Mouse (Mus musculus): Measurements from ENCODE around the gene Tbc1d24.

Gene Tbc1d24

GRCm38 (mm10) chr17:24210591-24210990 is 5.2 kb upstream of the Tbc1d24 start:
- DNase-seq (ENCODE audit: low read depth, low spot score): no peak

- DNase-seq (ENCODE audit: low read depth, low spot score): no peak
Observed at GRCm38 (mm10) chr17:24209916-24210240, 4.5 kb upstream of the Tbc1d24 start.

DNA sequence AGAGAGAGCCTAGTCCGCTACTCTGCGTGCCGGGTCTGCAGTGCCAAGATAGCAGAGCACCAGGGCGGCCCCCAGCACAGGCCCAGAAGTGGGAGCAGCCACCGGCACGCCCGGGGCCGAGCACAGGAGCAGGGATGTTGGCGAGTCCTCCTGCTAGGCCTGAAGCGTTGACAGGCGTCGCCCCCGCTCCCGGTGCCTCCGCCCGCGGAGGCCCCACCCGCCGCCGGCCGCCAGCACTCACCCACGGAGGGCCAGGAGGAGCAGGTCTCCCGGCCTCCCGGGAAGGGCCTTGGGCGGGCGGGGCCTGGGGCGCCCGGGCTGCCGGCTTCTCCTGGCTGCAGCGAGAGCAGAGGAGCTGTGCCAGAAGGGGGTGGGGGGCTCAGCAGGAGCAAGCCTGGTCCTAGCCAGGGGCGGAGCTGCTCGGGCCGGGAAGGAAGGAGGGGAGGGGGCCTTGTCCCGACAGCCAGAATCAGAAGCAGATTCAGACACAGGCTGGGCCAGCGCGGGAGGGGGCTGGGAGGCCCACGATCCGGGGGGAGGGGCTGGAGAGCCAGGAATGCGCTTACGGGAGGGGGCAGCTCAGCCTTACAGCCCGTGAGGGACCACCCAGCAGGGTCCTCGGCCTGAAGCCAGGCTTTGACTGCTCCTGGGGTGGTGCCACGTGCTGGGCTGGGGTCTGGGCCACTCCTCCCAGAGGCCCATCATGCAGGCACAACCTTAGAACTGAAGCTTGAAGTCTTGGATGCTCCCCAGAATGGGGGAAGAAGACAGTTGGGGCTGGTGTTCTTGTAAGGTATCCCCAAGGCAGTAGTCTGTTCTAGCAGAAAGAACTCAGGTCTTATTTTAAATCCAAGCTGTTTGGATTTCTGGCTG is 3.9 kb upstream of the Tbc1d24 start, which contains the start of gene Ntn3:
TSS of gene Ntn3 (minus strand) at position 489 of the 873 bp plus-strand sequence.
- DNase-seq (ENCODE audit: low read depth, low spot score): no peak

DNA sequence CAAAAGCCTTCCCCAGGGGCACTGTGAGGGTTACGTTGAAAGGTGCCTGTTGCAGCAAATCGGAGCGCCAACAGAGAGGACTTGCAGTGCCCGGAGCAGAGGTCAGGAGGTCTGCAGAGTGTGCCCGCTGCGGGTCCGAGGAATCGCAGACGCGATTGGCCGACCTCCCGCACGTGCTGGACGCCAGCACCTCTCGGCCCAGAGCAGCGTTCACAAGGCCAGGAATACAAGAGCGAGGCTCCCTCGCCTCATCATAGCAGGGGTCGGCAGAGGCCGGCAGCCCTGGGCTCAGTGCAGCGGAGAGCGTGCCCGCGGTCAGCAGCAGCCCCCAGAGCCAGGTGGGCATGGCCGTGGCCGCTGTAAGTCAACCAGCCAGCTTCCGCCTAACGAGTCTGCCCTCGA is 3.3 kb upstream of the Tbc1d24 start:
- no peak for DNase-seq (ENCODE audit: low read depth, low spot score)

DNA sequence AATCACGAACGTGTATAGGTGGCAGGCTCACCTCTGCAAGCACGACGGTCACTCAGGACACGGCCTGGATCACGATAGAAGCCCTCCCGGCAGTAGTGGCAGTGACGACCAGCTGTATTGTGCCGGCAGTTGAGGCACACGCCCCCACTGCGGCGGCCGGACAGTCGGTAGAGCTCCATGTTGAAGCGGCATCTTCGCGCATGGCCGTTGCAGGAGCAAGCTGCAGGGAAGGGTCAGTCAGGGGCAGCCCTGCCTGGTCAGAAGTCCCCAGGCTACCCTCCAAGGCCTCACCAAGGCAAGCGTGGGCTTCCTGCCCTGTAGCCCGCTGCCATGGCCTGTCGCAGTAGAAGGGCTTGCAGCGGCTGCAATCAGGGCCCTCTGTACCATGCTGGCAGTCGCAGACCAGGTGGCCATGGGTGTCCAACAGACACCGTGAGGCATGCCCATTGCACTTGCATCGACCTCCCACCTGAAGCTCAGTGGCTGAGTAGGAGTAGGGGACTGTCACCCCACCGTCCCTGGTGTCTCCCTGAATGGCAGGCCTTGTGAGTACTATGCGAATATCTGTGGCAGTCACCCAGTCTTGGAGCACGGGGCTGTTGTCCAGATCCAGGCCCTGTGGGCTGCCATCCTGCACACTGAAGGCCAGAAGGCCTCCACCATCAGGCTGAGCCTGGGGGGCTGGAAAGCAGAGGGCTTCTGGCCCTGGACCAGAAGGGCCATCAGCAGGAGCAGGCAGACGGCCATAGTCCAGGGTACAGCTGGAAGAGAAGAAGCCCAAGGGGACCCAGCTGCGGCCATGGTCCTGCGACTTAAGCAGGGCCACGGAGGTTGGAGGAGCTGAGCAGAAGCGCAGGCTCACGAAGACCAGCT is 2.6 kb upstream of the Tbc1d24 start:
- no peak for DNase-seq (ENCODE audit: low read depth, low spot score)

- DNase-seq (ENCODE audit: low read depth, low spot score): no peak
Observed at GRCm38 (mm10) chr17:24206451-24207351, 1.3 kb upstream of the Tbc1d24 start.

- no peak for DNase-seq (ENCODE audit: low read depth, low spot score)
Observed at GRCm38 (mm10) chr17:24205908-24206361, 573 bp upstream of the Tbc1d24 start.

DNA sequence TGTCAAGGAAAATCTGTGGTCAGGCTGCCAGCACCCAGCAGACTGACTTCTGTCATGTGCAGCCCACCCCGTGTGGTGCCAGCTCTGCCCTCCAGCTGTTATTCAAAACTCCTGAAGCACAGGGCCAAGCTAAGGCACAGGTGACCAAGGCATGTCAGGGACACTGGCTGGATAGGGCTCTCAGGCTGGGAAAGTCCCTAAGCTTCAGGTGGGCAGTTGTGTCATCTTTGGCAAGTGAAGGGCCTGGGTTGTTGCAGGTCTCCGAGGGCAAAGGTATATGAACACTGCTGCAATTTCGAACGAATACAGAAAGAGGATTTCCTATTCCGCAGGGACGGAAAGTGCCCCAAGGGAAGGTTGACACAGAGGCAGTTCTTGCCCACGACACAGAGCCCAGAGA is 516 bp downstream of the Tbc1d24 start:
- DNase-seq (ENCODE audit: low read depth, low spot score): no peak

GRCm38 (mm10) chr17:24203611-24204534 is 1.5 kb downstream of the Tbc1d24 start:
- no peak for DNase-seq (ENCODE audit: low read depth, low spot score)

GRCm38 (mm10) chr17:24203068-24203467 is 2.3 kb downstream of the Tbc1d24 start:
- DNase-seq (ENCODE audit: low read depth, low spot score): no peak

GRCm38 (mm10) chr17:24201092-24201491 is 4.3 kb downstream of the Tbc1d24 start:
- DNase-seq (ENCODE audit: low read depth, low spot score): no peak

- DNase-seq (ENCODE audit: low read depth, low spot score): no peak
Observed at GRCm38 (mm10) chr17:24199741-24200140, 5.6 kb downstream of the Tbc1d24 start.

- DNase-seq (ENCODE audit: low read depth, low spot score): no peak
Observed at GRCm38 (mm10) chr17:24199252-24199651, 6.1 kb downstream of the Tbc1d24 start.

- DNase-seq (ENCODE audit: low read depth, low spot score): no peak
Observed at GRCm38 (mm10) chr17:24197032-24197824, 8.1 kb downstream of the Tbc1d24 start.

DNA sequence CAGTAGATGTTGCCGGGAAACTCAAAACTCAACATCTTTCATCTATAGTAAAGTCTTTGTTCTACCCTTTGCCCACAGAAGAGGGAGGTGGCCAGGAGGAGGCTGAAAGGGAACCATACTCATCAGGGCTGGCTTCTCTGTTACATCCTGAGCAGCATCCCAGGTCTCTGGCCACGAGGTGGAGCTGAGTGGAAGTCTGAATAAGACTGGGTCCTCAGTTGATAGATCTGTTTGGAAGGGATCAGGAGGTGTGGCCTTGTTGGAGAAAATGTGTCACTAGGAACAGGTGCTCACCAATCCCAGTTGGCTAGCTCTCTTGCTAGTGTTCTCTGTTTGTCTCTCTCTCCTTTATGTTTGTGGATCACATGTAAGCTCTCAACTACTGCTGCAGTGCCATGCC is 10.0 kb downstream of the Tbc1d24 start:
- DNase-seq (ENCODE audit: low read depth, low spot score): no peak

GRCm38 (mm10) chr17:24193769-24194168 is 11.6 kb downstream of the Tbc1d24 start:
- no peak for DNase-seq (ENCODE audit: low read depth, low spot score)

GRCm38 (mm10) chr17:24193268-24193667 is 12.1 kb downstream of the Tbc1d24 start:
- no peak for DNase-seq (ENCODE audit: low read depth, low spot score)

- no peak for DNase-seq (ENCODE audit: low read depth, low spot score)
Observed at GRCm38 (mm10) chr17:24192848-24193247, 12.5 kb downstream of the Tbc1d24 start.

GRCm38 (mm10) chr17:24191481-24191880 is 13.9 kb downstream of the Tbc1d24 start:
- DNase-seq (ENCODE audit: low read depth, low spot score): no peak

GRCm38 (mm10) chr17:24190934-24191333 is 14.4 kb downstream of the Tbc1d24 start:
- no peak for DNase-seq (ENCODE audit: low read depth, low spot score)
